Mouse (Mus musculus): ENCODE measurements around the gene Fbf1.

DNA sequence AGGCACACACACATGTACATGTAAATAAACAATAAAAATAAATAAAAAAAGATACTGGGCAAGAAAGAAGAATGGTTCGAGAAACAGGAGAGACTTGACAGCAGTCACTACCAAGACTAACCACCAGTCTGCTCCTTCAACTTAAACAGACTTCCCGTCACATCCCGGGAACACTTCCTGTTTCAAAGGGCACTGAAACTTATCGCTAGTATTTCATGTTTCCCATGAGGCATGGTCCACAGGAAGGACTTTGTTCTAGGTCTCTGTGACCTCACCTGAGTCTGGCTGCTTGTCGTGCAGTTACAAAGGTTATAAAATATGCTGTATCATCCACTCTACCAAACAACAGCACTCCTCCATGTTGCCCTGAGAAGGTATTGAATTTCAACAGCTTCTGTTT is 27.3 kb upstream of the Fbf1 start:
- TF ChIP-seq CTCF (conservative IDR thresholded peaks at IDR 0.05; ENCODE audit: insufficient read depth, insufficient read length, low read depth, low read length) (peak; percentile 19; the same call in 1 of the 2 replicates), POLR2A (IDR thresholded peaks at IDR 0.05; ENCODE audit: low read depth, low read length) (no peak)

Measured in kidney, adult 2 months (tissue).